Mouse (Mus musculus) embryonic facial prominence, embryonic 11.5 days (tissue): ENCODE measurements around the gene Gpr180. TPM values are rescaled to one million over a fixed set of nuclear protein-coding genes. Genes with fewer than 3 reads are reported as not detected.
A peak's percentile ranks its signal among the peaks of the same experiment; 100 is the strongest.

ENCODE experiments used
- ATAC-seq: fragments of 200-750 bp; cut with Nextera tagmentation; replicated peaks from 2 replicates; pipeline ENCODE4 v1.8.0; 2017; ENCODE audit warnings: low read depth; ENCODE audit not compliant: insufficient number of reproducible peaks, low FRiP score, low TSS enrichment
- DNase-seq: peaks from one replicate; pipeline ENCODE4 v3.0.0-alpha.2; 2015; ENCODE audit warnings: low spot score
- H3K27ac ChIP-seq: fragments of 300-500 bp; sonication (generic); replicated peaks from 2 replicates; pipeline ENCODE4 v1.5.1; 2014; ENCODE audit warnings: mild to moderate bottlenecking, low read depth, low read length, control low read depth
- H3K27me3 ChIP-seq: fragments of 300-500 bp; sonication (generic); 2 replicates; pipeline ENCODE4 v1.6.1; 2014; ENCODE audit warnings: mild to moderate bottlenecking, low read length, moderate library complexity, mixed read lengths; ENCODE audit not compliant: control insufficient read depth, insufficient read depth
- H3K36me3 ChIP-seq: fragments of 300-500 bp; sonication (generic); replicated peaks from 2 replicates; pipeline ENCODE4 v1.6.1; 2014; ENCODE audit warnings: low read depth, mild to moderate bottlenecking, low read length, moderate library complexity, mixed read lengths; ENCODE audit not compliant: control insufficient read depth, insufficient read depth
- H3K4me1 ChIP-seq: fragments of 300-500 bp; sonication (generic); 2 replicates; pipeline ENCODE4 v1.6.1; 2014; ENCODE audit warnings: low read length, mixed read lengths; ENCODE audit not compliant: control insufficient read depth, insufficient read depth
- H3K4me2 ChIP-seq: fragments of 300-500 bp; sonication (generic); 2 replicates; pipeline ENCODE4 v1.6.1; 2014; ENCODE audit warnings: low read depth, mild to moderate bottlenecking, control low read depth, low read length, moderate library complexity
- H3K4me3 ChIP-seq: fragments of 300-500 bp; sonication (generic); 2 replicates; pipeline ENCODE4 v1.5.1; 2014; ENCODE audit warnings: low read depth, low read length, control low read depth
- H3K9ac ChIP-seq: fragments of 300-500 bp; sonication (generic); replicated peaks from 2 replicates; pipeline ENCODE4 v1.6.1; 2014; ENCODE audit warnings: mild to moderate bottlenecking, control low read depth, low read length
- H3K9me3 ChIP-seq: fragments of 300-500 bp; sonication (generic); replicated peaks from 2 replicates; pipeline ENCODE4 v1.6.1; 2016; ENCODE audit warnings: mild to moderate bottlenecking, low read length, inconsistent platforms, mixed read lengths; ENCODE audit not compliant: control insufficient read depth
- WGBS: fragments of 180-500 bp; shearing (Covaris S2); extraction: QIAGEN DNeasy Blood & Tissue Kit; methylation state at CpG from one replicate; pipeline ENCODE4 v1.1.7; 2014; 5-methylcytosine and 5-hydroxymethylcytosine counted together
- polyA plus RNA-seq: library from polyadenylated mRNA; unstranded; fragments of >200 nt; fragmentation: Nextera tagmentation; extraction: Ambion mirVana; gene quantifications from 2 replicates; pipeline ENCODE4 v1.2.1, GENCODE M21; 2014

Gene Gpr180
- polyA plus RNA-seq, 1 experiment from 2014 or later, result 44.7 TPM

DNA sequence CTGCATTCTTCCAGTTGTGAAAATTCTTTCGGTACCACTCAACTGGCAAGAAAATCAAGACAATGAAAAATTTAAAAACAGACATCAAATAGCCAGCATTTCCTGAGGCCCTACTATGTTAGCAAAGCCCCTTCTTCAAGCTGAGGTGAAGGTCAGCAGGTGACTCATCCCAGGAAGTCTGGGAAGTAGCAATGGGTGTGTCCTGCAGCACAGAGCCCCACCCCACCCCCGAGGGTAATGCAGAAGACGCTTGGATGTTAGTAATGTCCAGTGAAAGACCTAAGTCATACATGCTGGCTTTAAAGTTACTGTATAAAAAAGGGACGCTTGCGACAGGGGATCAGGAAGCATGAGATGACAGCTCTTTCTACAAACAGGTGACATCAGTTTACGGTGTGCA lies 23.8 kb upstream of the Gpr180 start:
- Histone ChIP-seq H3K4me2 (no peak overlapping the region), H3K4me3 (no peak overlapping the region), H3K27me3 (no peaks in the 10 kb centered on the region), H3K36me3 (peaks cover 12% of the 10 kb centered on the region), H3K9me3 (no peaks in the 10 kb centered on the region), H3K9ac (no peak overlapping the region), H3K4me1 (no peaks in the 10 kb centered on the region), H3K27ac (no peak overlapping the region)
- DNase-seq (no peak), ATAC-seq (no peak)
- WGBS, result 95% methylated on average over 6 of the region's 6 CpGs

DNA sequence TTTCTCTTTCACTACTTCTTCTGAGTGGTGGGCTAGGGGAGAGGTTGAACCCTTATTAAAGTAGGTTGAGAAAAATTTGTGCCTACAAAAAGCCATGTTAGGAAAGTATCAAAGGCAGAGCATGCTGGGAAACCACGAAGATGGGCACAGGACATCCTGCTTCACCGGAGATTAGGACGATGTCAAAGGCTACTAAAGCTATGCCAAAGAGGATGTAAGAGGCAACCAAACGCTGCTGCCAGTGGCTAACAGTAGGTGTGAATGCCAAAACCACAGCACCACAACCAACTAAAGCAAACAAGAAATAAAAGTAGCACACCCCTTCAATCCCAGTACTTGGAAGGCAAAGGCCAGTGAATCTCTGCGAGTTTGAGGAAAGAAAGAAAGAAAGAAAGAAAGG lies 12.8 kb upstream of the Gpr180 start:
- Histone ChIP-seq H3K36me3 (peaks cover 2% of the 10 kb centered on the region), H3K27ac (no peak overlapping the region), H3K4me2 (no peak overlapping the region), H3K4me1 (no peaks in the 10 kb centered on the region), H3K27me3 (no peaks in the 10 kb centered on the region), H3K9me3 (no peaks in the 10 kb centered on the region), H3K4me3 (no peak overlapping the region), H3K9ac (no peak overlapping the region)
- ATAC-seq, result no peak
- 91% methylated on average over 5 of the region's 5 CpGs for WGBS
- DNase-seq, result no peak

DNA sequence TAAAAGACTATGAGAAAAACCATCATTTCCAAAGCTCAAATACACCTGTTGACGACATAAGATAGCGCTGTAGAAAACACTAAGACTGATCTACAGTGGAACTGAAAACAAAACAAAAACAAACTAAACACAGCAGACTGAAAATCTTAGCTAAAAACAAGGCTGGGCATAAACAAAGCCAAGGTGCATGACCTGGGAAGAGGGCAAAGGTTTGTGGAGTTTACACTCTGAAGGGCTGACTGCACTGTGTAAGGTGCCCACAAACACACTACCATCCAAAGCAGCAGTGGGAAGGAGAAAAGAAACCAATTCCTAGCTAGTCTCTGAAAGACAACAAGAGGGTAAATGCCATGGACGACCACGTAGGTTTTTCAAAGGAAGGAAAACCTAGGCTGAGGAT lies 12.2 kb upstream of the Gpr180 start:
- WGBS, result 91% methylated on average over 4 of the region's 4 CpGs
- H3K27me3 ChIP-seq, result no peaks in the 10 kb centered on the region
- peaks cover 2% of the 10 kb centered on the region for H3K36me3 ChIP-seq
- no peak overlapping the region for H3K4me3 ChIP-seq
- H3K9ac ChIP-seq, result no peak overlapping the region
- no peaks in the 10 kb centered on the region for H3K4me1 ChIP-seq
- DNase-seq (no peak), ATAC-seq (no peak)
- no peak overlapping the region for H3K4me2 ChIP-seq
- no peaks in the 10 kb centered on the region for H3K9me3 ChIP-seq
- H3K27ac ChIP-seq, result no peak overlapping the region

DNA sequence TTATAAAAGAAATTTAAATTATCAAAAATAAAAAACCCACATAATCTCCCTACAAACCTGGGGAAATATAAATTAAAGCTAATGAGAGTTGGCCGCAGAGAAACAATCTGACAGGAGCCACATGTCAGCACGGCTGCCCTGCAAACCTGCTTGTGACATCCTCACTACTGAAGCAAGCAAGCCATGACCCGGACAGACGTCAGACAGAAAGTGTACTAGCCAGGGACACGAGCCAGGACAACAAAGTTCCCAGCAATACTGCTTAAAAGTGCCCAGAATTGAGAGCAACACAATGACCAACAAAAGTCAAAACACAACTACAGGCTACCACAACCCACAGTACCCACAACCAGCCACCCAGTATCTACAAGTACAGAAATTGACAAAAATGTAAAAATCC lies 10.7 kb upstream of the Gpr180 start:
- H3K9me3 ChIP-seq, result no peaks in the 10 kb centered on the region
- no peak overlapping the region for H3K4me3 ChIP-seq
- H3K36me3 ChIP-seq, result peaks cover 2% of the 10 kb centered on the region
- no peaks in the 10 kb centered on the region for H3K4me1 ChIP-seq
- ATAC-seq, result no peak
- no peaks in the 10 kb centered on the region for H3K27me3 ChIP-seq
- DNase-seq, result no peak
- no peak overlapping the region for H3K9ac ChIP-seq
- H3K4me2 ChIP-seq, result no peak overlapping the region
- no peak overlapping the region for H3K27ac ChIP-seq
- WGBS, result 91% methylated on average over 5 of the region's 5 CpGs

DNA sequence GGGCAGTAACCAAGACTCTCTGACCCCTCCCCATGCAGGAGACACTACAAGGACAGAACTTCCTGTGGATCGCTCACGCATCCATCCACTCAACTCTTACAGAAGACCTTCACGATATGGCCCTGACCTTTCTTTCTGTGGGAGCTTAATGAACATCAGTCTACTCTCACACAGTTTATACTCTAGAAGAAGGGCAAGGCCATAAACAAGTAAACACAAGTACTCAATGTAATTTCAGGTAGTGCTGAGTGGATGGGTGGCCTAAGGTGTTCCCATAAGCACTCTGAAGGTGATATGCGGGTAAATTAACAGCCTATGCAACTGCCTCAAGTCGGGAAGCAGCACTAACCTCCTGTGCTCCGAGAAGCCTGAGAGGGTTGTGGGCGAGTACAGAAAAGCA lies 5.5 kb upstream of the Gpr180 start:
- Histone ChIP-seq H3K9me3 (no peaks in the 10 kb centered on the region), H3K4me3 (peak overlapping the region; percentile 66), H3K27me3 (no peaks in the 10 kb centered on the region), H3K36me3 (no peaks in the 10 kb centered on the region), H3K4me1 (no peaks in the 10 kb centered on the region), H3K9ac (peak overlapping the region; percentile 80), H3K27ac (no peak overlapping the region), H3K4me2 (peak overlapping the region; percentile 51)
- 77% methylated on average over 7 of the region's 7 CpGs for WGBS
- no peak for DNase-seq
- ATAC-seq, result no peak

DNA sequence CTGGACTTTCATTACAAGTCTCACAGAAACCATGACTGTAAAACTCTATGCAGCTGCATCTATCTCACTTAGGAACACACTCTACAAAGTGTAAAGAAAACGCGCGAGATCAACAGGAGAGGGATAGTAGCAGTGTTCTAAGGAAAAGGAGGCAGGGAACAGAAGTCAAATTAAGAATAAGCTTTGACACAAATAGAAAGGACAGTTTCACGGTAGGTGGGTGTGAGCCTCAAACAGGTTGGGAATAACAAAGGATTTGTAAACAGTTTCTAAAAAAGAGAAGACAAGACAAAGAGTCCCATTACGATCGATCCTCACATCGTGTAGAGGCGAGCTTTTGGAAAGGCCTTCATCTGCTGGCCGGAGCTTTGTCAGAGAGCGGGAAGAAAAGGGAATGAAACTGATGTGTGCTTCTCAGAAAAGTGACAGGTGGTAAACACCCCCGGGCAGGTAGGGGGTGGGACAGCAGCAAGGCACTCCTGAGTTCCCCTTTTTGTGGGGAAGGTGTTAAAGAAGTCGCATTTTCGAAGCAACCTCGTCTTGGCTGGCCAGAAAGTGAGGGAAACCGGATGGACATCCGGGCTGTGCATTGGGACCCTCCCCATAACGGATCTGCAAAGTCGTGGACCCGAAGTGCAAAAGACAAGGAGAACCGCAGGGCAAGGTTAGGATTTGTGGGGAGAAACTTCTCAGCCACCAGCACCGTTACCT lies 4.9 kb upstream of the Gpr180 start:
- Histone ChIP-seq H3K9ac (peak overlapping the region; percentile 80), H3K4me2 (peak overlapping the region; percentile 51), H3K4me1 (no peaks in the 10 kb centered on the region), H3K36me3 (no peaks in the 10 kb centered on the region), H3K4me3 (peak overlapping the region; percentile 66), H3K27ac (0 out of 2 replicates have a peak overlapping the region, but pooled peaks have one; percentile 30), H3K9me3 (no peaks in the 10 kb centered on the region), H3K27me3 (no peaks in the 10 kb centered on the region)
- WGBS, result 12% methylated on average over 21 of the region's 21 CpGs
- ATAC-seq, result 0 out of 2 replicates have a peak, but pooled peaks have one; percentile 4
- no peak for DNase-seq

DNA sequence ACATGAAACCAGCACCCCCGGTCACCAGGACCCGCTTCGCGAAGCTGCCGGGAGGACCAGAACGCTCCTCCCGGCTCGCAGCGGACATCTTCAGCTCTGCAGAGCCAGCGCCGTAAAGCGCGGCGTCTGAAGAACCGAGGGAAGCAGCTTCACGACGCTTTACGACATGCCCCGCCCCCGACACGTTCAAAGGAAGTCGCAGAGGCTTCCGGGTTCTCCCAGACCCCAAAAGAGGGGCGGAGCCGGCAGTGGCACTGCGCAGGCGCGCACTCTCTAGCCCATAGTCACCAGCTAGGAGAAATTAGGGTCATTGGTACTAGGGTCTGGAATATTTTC lies 4.3 kb upstream of the Gpr180 start, which contains the start of gene Tgds:
Gene Tgds (minus strand): TSS at position 114 of the 336 bp plus-strand sequence.
- H3K36me3 ChIP-seq, result no peaks in the 10 kb centered on the region
- no peaks in the 10 kb centered on the region for H3K27me3 ChIP-seq
- H3K9ac ChIP-seq, result peak within 1 kb of the TSS; percentile 80
- ATAC-seq, result peak; percentile 82
- H3K4me2 ChIP-seq, result peak within 1 kb of the TSS; percentile 51
- no peaks in the 10 kb centered on the region for H3K4me1 ChIP-seq
- peak; percentile 100 for DNase-seq
- no peaks in the 10 kb centered on the region for H3K9me3 ChIP-seq
- H3K27ac ChIP-seq, result 0 out of 2 replicates have a peak within 1 kb of the TSS, but pooled peaks have one; percentile 30
- peak within 1 kb of the TSS; percentile 66 for H3K4me3 ChIP-seq
- WGBS, result 0% methylated on average over 28 of the region's 28 CpGs

DNA sequence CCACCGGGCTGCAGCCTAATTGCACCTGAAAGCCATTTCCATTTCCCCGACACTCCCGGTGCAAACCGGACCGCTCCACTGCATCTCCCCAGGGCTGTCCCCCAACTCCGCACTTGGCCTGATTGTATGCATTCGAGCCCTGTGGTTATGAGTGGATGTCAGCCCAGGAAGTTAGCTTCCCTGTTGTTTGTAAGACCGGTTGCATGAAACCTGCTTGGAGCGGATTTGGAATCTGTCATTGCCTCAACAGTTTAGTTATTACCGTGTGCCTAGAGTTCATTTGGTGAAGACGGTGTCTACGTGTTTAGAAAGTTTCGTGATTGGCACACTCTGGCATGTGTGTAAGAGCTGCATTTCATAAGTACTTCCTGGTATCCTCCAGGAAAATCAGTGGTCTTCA lies 529 bp downstream of the Gpr180 start:
- DNase-seq (peak; percentile 32), ATAC-seq (peak; percentile 24; the same call in 1 of the 2 replicates)
- peak overlapping the region; percentile 73 for H3K4me3 ChIP-seq
- H3K36me3 ChIP-seq, result no peaks in the 10 kb centered on the region; the same call in 1 of the 2 replicates
- H3K27me3 ChIP-seq, result no peaks in the 10 kb centered on the region
- peak overlapping the region; percentile 88 for H3K4me2 ChIP-seq
- H3K9ac ChIP-seq, result peak overlapping the region; percentile 88
- under 1% methylated on average over 13 of the region's 13 CpGs for WGBS
- H3K4me1 ChIP-seq, result no peaks in the 10 kb centered on the region
- no peak overlapping the region for H3K27ac ChIP-seq
- no peaks in the 10 kb centered on the region for H3K9me3 ChIP-seq
